Mouse (Mus musculus) lung, adult 2 months (tissue): ENCODE results near the gene Grhpr. TPM values are rescaled to one million over a fixed set of nuclear protein-coding genes. Genes with fewer than 3 reads are reported as not detected.
A peak's percentile ranks its signal among the peaks of the same experiment; 100 is the strongest.
"Not testable (repeated sequence)": the region's sequence is repeated elsewhere in the genome, so short reads cannot be mapped to it uniquely, and the experiment has no call there.

Source experiments
- DNase-seq: peaks from one replicate; pipeline ENCODE4 v3.0.0; 2022
- H3K4me1 ChIP-seq: fragments of 200-500 bp; 2 replicates; pipeline ENCODE4 v1.6.1; 2011; ENCODE audit warnings: low read length; ENCODE audit not compliant: control insufficient read depth, insufficient read depth
- H3K4me3 ChIP-seq: fragments of 200-500 bp; replicated peaks from 2 replicates; pipeline ENCODE3; 2011; ENCODE audit warnings: low read depth, mild to moderate bottlenecking, control low read depth, low read length; ENCODE audit errors: extremely low read depth
- CTCF ChIP-seq: fragments of 200-500 bp; IDR thresholded peaks from 2 replicates; pipeline ENCODE4 v1.5.1; 2011; ENCODE audit warnings: mild to moderate bottlenecking, low read length, control low read depth; ENCODE audit not compliant: insufficient read depth
- POLR2A ChIP-seq: fragments of 200-500 bp; IDR thresholded peaks from 2 replicates; pipeline ENCODE4 v1.6.1; 2011; ENCODE audit warnings: low read depth, mild to moderate bottlenecking, control low read depth, low read length, borderline replicate concordance; ENCODE audit errors: extremely low read depth
- WGBS: fragments of 180-500 bp; shearing (Covaris S2); methylation state at CpG from one replicate; pipeline ENCODE4 v1.1.7; 2018; 5-methylcytosine and 5-hydroxymethylcytosine counted together
- polyA plus RNA-seq: library from polyadenylated mRNA; depleted of rRNA; stranded (reverse); fragments of >200 nt; gene quantifications from 2 replicates; pipeline ENCODE4 v1.2.3, GENCODE M21; 2012; rRNA removed

Gene Grhpr
- 28.2 and 29.8 TPM in 2 replicates for polyA plus RNA-seq

DNA sequence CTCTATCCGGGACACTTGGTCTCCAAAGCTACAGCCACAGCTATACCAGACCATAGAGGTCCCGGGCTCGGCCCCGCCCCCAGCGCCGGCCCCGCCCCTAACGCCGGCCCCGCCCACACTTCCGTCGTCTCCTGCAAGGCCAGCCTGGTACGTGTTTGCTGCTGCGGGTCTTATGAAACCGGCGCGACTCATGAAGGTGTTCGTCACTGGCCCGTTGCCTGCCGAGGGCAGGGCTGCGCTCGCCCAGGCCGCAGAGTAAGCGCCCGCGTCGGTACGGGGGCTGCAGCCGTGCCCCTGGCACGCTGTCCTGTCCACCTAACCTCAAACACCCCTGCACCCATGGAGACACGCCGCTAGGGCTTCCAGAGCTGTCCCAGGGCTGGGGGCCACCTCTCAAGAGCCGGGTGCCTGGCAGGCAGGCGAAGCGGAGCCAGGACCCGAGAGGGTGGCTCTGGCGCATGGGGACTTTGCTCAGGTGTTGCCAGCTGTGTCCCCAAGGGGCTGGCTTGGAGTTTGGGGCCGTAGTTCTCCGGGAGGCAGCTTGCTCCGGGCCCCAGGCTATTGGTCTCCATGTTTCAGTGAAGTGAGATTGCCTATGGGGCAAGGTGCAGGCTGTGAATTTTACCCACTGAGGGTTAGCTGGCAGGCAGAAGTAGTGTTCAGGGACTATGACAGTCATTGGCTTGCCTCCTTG is at the start of gene Grhpr:
Gene Grhpr, plus strand, starts transcription at position 116 of the 694 bp plus-strand sequence.
- Histone ChIP-seq H3K4me3 (peak within 1 kb of the TSS; percentile 95), H3K4me1 (peaks cover 3% of the 10 kb centered on the region)
- peak; percentile 78 for DNase-seq
- TF ChIP-seq POLR2A (peak; percentile 81), CTCF (0 out of 2 replicates have a peak, but pooled peaks have one; percentile 4)
- 1% methylated on average over 40 of the region's 40 CpGs for WGBS

DNA sequence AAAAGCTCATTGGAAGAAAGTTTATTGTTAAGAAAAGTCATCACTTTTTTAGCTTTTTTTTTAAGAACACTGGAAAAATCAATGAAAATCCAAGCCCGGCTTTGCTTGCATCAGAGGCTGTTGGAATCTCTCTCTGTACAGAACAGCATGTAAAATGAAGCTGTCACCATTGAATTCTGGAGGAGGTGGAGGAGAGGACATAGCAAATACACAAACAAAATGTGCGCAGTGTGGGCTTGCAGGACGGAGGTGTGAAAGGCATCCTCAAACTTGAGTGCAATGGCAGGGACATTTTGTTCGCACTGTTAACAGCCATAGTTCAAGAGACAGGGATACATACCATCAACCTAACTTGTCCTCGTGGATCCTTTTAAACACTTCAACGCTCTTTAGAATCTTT is 49.5 kb upstream of the Grhpr start:
- WGBS, result 92% methylated on average over 6 of the region's 6 CpGs
- no peak for TF ChIP-seq CTCF
- no peak for TF ChIP-seq POLR2A
- no peak for DNase-seq
- no peak overlapping the region for H3K4me3 ChIP-seq
- no peaks in the 10 kb centered on the region for H3K4me1 ChIP-seq

DNA sequence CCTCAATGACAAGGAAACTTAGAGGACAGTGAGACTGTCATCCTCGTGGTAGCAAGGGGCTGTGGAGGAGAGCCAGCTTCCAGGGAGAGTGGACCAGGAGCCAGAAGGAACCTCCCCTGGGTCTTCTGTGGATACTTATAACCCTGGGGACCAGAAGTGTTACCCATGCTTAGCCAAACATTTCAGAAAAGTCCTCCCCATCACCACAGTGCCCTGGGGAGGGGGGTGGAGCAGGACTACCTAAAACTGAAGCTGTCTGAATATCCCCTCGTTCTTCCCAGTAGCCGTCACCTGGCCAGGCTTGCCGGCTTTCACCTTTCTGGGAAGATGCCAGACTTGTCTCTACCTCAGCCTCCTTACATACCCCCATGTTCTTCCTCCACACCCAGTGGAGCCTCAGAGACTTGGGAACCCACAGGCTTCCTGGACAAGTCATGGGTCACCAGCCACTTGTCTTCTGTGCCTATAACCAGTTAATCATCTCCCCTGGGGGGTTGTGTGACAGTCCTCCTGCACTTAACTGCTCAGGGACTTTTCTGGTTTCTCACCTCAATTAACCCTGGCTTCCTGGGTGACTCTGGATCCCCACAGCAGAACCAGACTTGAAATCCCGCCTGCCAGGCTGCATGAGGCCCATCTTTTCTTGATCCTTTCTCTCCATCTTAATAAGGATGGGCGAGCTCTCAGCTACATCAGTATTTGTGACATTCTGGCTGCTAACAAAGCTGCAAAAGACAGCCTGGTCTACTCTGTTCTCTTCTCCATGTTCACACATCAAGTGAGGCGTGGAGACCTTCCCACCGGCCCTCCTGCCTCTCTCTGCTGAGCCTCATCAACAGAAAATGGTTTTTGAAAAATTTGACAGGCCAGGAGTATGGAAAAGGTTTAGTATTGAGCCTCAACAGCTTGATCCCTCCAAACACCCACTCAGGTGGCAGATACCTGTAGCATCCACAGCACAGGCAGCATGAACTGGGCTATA is 42.5 kb upstream of the Grhpr start:
- WGBS, result 73% methylated on average over 8 of the region's 8 CpGs
- Histone ChIP-seq H3K4me1 (no peaks in the 10 kb centered on the region), H3K4me3 (no peak overlapping the region)
- no peak for DNase-seq
- TF ChIP-seq POLR2A, result no peak
- no peak for TF ChIP-seq CTCF

DNA sequence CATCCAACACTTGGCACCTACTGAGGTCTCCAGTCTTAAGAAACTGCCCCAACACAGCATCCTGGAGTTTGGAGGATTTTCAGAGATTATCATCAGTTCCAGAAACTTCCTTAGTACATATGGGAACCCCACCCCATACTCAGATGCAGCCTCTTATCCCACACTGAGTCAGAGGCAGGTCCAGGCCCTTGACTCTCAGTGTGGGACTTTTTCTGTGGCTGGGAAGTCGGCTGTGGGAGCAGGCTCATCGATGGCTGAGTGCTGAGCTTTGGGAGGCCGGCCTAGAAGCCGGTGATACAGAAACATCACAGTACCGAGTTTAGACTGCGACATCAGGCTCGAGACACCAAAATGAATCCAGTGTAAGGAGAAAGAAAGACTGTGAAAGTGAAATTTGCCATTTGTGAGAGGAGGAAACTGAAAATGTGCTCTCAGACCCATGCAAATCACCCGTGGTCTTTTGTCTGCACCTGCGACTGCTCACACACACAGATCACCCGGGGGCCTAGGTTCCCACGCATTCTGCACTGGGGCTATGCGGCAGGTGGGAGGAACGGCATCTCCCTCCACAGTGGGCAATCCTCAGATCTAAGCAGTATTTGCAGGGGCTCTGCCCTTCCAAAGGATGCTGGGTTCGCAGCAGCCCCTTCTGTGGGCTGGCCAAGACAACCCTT is 41.5 kb upstream of the Grhpr start:
- H3K4me3 ChIP-seq, result no peak overlapping the region
- no peak for TF ChIP-seq CTCF
- TF ChIP-seq POLR2A, result no peak
- 81% methylated on average over 14 of the region's 14 CpGs for WGBS
- DNase-seq, result no peak
- no peaks in the 10 kb centered on the region for H3K4me1 ChIP-seq

DNA sequence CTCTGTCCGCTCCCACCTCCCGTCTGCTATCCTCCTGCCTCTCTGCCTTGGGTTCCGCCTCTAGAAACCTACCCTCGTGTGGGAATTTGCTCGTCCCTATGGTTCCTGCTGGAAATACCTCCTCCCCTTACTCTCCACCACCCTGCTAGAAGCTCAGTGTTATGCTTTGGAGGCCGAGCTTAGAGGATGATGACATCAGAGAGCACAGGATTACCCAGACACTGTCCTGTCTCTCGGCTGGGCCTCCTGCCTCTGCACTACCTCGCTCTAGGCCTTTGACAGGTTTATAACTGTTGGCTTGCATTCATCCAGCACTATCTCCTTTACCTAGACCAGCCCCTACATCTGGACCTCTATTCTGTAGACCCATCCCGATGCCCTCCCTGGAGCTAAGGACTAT is 40.9 kb upstream of the Grhpr start:
- Histone ChIP-seq H3K4me3 (no peak overlapping the region), H3K4me1 (no peaks in the 10 kb centered on the region)
- no peak for DNase-seq
- no peak for TF ChIP-seq POLR2A
- no peak for TF ChIP-seq CTCF
- WGBS, result 71% methylated on average over 9 of the region's 9 CpGs

DNA sequence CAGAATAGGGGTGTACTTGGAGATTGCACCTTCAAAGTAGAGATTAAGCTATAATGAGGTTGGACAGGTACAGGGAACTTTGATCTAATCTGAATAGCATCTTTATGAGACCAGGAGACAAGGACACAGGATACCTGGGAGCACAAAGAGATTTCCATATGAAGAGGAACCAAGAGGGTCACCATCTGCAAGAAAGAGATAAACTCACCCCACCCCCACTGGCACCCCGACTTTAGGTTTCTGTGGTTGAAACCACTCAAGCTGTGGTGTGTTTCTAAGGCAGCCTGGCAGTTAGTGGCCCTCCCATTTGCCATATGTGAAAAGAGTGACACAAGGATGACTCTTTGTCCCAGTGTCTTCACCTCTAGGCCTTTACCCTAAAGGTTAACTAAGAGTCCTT is 39.0 kb upstream of the Grhpr start:
- DNase-seq, result no peak
- Histone ChIP-seq H3K4me1 (no peaks in the 10 kb centered on the region), H3K4me3 (no peak overlapping the region)
- 89% methylated on average over 1 of the region's 1 CpGs for WGBS
- TF ChIP-seq CTCF (no peak), POLR2A (no peak)

DNA sequence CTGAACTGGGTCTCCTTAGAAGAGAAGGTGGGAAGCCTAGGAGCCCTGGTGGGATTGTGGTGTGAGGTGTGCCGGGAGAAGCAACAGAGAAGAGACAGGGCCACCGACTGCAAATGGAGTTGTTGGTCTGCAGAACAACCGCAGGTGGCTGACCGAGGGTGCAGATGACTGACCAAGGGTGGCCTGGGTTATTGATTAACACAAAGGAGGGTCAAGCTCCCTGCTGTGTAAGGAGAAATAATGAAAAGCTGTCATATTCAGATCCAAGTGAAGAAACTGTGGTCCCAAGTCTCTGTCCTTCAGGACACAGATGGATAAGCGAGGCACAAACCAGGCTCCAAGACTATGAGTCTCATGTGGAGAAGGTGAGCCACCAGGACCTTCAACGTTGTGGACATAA is 37.7 kb upstream of the Grhpr start:
- Histone ChIP-seq H3K4me1 (no peaks in the 10 kb centered on the region), H3K4me3 (no peak overlapping the region)
- TF ChIP-seq CTCF, result no peak
- TF ChIP-seq POLR2A, result no peak
- 82% methylated on average over 6 of the region's 6 CpGs for WGBS
- DNase-seq, result no peak

DNA sequence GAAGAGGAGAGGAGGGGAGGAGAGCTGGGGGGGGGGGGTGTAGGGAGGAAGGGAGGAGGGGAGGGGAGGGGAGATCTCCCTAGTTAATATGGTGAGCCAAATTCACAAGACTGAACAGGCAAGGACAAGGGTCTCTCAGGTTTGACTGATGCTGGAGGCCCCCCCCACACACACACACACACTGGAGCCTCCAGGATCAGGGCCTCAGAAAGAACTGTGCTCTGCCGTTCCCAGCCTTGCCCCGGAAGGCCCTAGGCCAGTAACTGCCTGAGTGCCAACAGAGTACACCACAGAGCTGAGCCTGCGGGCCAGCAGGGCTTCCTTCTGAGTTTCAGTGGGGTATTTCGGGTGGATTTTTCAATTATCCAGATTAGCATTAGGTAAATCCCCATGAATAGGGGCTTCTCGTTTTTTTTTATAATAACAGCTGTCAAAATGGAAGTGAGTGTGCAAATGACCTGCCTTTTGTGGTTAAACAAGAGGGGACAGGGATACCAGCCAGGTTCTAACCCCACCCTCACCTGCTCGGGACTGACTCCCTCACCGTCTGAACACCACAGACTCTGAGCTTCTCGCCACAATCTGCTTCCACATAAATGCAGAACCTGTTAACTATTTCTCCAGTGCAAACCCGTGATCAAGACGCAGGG is 36.6 kb upstream of the Grhpr start:
- H3K4me1 ChIP-seq, result no peaks in the 10 kb centered on the region
- DNase-seq, result no peak
- TF ChIP-seq CTCF, result no peak
- TF ChIP-seq POLR2A, result no peak
- no peak overlapping the region for H3K4me3 ChIP-seq
- WGBS, result 67% methylated on average over 10 of the region's 10 CpGs

DNA sequence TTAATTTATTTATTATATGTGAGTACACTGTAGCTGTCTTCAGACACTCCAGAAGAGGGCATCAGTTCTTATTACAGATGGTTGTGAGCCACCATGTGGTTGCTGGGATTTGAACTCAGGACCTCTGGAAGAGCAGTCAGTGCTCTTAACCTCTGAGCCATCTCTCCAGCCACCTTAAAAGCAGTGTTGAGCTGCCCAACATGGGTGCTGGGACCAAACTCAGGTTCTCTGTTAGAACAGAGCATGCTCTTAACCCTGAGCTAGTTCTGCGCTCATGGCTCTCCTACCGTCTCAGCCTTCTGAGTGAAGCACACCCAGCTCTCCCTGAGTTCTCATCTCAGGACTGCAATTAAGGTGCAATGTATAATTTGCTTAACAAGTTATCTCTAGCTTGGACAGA is 35.1 kb upstream of the Grhpr start:
- 94% methylated on average over 2 of the region's 2 CpGs for WGBS
- H3K4me3 ChIP-seq, H3K4me1 ChIP-seq, DNase-seq: not testable (repeated sequence)
